Mouse (Mus musculus) urinary bladder, postnatal 25 days (tissue): ENCODE data around the gene Imp3.
"Not testable (repeated sequence)": the region's sequence is repeated elsewhere in the genome, so short reads cannot be mapped to it uniquely, and the experiment has no call there.

Source experiments
- DNase-seq: peaks from one replicate; pipeline ENCODE4 v3.0.0; 2022; ENCODE audit warnings: low spot score

Gene Imp3

GRCm38 (mm10) chr9:56937223-56938160 lies at the start of gene Imp3:
Gene Imp3 (plus strand): TSS chr9:56937475.
- DNase-seq = peak; percentile 69

- no peak for DNase-seq
These were observed 49.7 kb upstream of the Imp3 start for GRCm38 (mm10) chr9:56887581-56887980.

- DNase-seq = peak; percentile 70
These were observed 47.5 kb upstream of the Imp3 start for GRCm38 (mm10) chr9:56889817-56890216.

- DNase-seq = no peak
These were observed 46.6 kb upstream of the Imp3 start for GRCm38 (mm10) chr9:56890522-56891250.

GRCm38 (mm10) chr9:56891517-56892011 lies 45.7 kb upstream of the Imp3 start:
- peak; percentile 44 for DNase-seq

DNA sequence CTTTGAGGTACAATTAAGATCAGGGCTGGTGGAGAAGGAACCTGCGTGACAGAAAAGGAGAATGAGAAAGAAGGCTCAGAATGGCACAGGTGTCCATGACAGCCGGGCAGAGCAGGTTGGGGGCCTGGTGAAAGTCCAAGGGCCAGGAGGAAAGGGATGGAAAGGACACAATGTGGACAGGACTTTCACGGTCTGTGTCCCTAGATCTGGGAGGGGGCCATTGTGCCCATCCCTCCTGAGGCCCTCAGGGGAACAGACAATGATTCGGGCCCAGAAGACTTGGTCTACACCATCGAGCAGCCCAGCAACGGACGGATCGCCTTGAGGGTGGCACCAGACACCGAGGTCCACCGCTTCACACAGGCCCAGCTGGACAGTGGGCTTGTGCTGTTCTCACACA lies 45.2 kb upstream of the Imp3 start:
- DNase-seq = no peak

DNA sequence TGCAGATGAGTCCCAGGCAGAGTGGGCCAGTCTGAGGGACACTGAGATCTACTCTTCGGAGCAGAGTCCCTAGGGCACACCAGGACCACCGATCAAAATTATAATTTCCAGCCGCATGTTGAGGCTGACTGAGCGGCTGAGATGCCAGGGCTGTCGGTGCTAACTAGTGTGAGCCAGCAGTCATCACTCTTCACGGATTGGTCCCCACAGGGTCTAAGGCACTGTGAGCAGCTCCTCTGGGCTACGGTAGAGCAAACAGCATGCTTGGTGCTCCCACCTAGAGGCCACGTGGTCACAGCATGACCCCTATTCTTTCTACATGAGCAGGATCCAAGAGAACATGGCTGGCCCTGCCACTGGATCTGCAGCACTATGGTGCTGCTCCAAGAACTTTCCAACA lies 44.0 kb upstream of the Imp3 start:
- DNase-seq = no peak

DNA sequence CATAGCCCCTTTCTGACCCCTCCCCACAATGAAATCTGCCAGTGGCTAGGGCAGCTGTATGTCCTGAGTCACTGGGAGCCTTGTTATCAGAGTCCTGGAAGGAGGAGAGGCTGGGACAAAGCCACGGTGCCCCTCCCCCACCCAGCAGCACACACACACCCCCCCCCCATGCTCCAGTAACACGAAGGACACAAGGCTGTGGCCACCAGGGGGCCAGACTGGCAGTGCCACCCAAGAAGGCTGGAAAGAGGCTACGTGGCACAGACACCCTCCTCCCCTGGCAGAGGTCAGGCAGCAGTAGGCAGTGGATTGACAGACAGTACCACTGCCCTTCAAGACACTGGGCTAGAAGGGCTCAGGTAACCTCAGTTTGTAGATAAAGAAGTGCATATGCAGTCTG lies 43.3 kb upstream of the Imp3 start:
- peak; percentile 44 for DNase-seq

- DNase-seq = no peak
These were observed 40.5 kb upstream of the Imp3 start for GRCm38 (mm10) chr9:56896779-56897178.

DNA sequence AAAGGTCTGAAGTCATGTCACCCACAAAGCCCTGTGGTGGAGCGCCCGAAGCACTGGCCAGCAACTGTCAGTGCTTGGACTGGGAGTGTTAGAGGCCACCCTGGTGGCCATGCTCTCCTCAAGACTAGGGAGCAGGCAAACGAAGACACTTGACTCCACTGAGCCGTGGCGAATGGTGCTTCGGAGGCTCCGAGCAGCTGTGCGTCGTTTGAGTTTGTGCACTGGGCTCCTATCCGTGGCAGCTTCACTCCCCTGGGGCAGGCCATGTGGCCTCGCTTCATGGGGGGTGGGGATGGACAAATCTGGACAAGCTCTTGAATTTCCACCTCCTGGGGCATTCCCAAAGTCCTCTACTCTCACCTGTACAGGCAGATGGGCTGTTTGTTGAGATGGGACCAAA lies 37.9 kb upstream of the Imp3 start:
- no peak for DNase-seq

DNA sequence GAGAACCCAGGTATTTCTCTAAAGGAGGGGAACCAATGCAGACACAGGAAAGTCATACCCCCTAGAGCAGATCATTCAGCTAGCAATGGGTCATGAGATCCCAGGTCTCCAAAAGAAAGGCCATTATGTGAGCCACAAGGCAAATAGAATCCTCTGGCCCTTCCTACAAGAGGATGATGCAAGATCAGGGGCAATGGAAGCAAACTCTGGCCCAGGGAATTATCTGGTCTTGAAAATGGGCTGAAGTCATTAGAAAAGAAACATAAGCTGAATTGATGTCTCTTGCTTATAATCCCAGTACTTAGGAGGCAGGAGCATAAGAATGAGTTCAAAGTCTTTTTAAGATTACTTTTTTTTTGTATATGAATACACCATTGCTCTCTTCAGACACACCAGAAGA lies 37.2 kb upstream of the Imp3 start:
- no peak for DNase-seq

- DNase-seq = no peak
These were observed 36.7 kb upstream of the Imp3 start for GRCm38 (mm10) chr9:56900571-56900970.

GRCm38 (mm10) chr9:56901187-56901586 lies 36.1 kb upstream of the Imp3 start:
- DNase-seq = peak; percentile 42

DNA sequence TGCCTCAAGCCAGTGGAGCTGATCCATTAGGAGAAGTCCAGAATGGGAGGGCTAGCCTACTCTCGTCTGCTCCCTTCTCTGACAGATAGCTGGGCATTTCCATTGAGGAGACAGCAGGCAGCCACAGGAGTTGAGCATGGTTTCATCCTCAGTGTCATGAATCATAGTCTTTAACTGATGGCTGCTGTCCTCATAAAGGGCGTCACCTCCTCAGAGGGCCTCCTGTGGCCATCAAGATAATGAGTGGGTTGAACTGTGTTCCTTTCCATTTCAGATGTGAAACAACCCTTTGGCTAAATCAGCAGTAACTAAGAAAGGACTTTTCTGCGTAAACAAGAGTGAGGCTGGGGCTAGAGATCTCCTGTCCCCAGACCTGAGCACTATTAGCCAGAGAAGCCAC lies 33.6 kb upstream of the Imp3 start:
- DNase-seq = no peak

DNA sequence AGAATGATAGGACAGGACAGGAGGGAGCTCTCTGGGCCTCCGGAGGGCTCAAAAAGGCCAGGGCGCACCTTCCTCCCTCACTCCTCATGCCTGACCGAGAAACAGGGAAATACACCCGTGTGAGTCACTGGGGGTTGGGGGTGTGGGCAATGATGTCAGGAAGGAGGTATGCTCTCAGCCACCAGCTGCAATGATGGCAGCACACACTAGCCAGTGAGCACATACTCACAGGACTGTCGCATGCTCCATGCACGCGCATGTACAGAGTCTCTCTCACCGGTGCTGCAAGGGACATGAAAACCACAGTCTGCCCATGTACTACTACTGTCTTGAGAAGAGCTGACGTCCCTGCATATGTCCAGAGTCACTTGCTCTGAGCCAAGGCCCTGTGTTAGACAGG lies 29.7 kb upstream of the Imp3 start:
- DNase-seq = no peak

- not testable (repeated sequence) for DNase-seq
These were observed 27.3 kb upstream of the Imp3 start for GRCm38 (mm10) chr9:56909991-56910390.

- DNase-seq = no peak
These were observed 26.3 kb upstream of the Imp3 start for GRCm38 (mm10) chr9:56911017-56911416.

DNA sequence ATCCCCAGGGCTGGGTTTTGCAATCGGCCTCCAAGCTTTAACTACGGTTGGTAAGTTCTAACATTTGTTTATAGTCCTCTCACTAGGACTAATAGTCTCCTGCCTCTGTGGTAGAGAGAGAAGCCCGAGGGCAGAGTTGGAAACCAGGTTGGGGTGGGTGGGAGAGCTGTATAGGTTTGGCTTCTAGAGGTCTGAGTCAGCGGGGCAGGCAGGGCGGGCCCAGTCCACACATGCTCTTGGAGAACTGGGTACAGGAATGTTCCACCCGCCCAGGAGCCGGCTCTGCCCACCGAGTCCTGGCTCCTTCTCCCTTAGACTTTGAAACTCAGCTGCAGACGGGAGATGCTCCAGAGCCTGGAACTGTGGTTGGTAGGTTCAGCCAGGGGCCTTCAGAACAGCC lies 23.3 kb upstream of the Imp3 start:
- DNase-seq = peak; percentile 52

- DNase-seq = no peak
These were observed 22.2 kb upstream of the Imp3 start for GRCm38 (mm10) chr9:56915116-56915515.

GRCm38 (mm10) chr9:56915695-56916410 lies 21.4 kb upstream of the Imp3 start:
- no peak for DNase-seq

DNA sequence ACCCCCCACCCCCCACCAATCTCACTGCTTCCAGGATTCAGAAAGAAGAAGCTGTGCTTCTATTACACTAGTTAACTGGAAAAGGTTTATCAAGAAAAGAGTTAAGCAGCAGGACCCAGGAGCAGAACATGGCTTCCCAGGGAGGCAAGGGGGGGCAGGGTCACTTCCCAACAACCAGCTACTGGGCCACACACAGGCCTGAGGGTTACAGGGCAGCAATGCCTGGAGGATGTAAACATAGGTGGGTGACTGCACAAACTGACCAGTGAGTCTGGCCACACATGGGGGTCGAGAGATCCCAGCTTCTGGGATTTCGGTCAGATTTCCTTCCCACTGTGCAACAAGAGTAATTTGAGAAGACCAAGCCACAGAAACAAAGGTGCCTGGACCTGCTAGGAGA lies 20.1 kb upstream of the Imp3 start:
- no peak for DNase-seq

DNA sequence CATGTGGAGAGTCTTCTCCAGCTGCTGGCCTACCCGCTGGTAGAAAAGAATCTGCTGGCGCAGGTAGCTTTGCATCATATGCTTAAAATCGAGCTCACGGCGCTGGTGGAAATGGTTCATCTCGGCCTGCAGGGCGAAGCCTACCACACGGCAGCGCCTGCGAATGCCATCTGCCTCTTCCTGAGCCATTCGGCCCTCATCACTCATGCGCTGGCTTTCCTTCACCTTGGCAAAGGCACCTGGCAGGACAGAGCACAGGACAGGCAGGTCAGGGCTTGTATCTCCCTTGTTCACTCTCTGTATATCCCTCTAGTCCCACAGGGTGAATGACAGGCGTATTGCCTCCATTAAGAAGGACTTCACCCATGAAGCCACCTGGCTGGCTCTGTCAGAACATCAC lies 18.8 kb upstream of the Imp3 start:
- no peak for DNase-seq
